Mouse (Mus musculus): ENCODE data around the gene Gnao1.

- peak; percentile 30; the same call in 1 of the 2 replicates for TF ChIP-seq CTCF (IDR thresholded peaks at IDR 0.05; ENCODE audit: control insufficient read depth, insufficient read depth, low read length)
- TF ChIP-seq POLR2A (IDR thresholded peaks at IDR 0.05; ENCODE audit: borderline replicate concordance, control insufficient read depth, low read depth, low read length) = peak; percentile 71; the same call in 1 of the 2 replicates
Measured at GRCm38 (mm10) chr8:94012013-94012951, 202.5 kb downstream of the Gnao1 start, which contains the start of gene Amfr.
